Mouse (Mus musculus): ENCODE data around the gene Hbp1. TPM values are rescaled to one million over a fixed set of nuclear protein-coding genes. Genes with fewer than 3 reads are reported as not detected.

Gene Hbp1
- polyA plus RNA-seq, 1 experiment from 2014 or later: 47.3 TPM

GRCm38 (mm10) chr12:31948101-31949000, 2.0 kb downstream of the Hbp1 start:
- Histone ChIP-seq H3K27me3 (ENCODE audit: insufficient read depth, low read length) (no peaks in the 10 kb centered on the region), H3K9ac (replicated peaks) (peak overlapping the region; percentile 100), H3K4me1 (ENCODE audit: insufficient read depth) (peaks cover 17% of the 10 kb centered on the region), H3K27ac (ENCODE audit: low read depth) (peak overlapping the region; percentile 100), H3K4me3 (ENCODE audit: low read depth, low read length) (peak overlapping the region; percentile 99), H3K9me3 (ENCODE audit: low read length) (no peaks in the 10 kb centered on the region), H3K36me3 (replicated peaks; ENCODE audit: insufficient read depth, low read length) (peaks cover 7% of the 10 kb centered on the region), H3K4me2 (ENCODE audit: low read depth, low read length) (peak overlapping the region; percentile 75)
- 31% methylated on average over 7 of the region's 7 CpGs for WGBS (ENCODE audit: insufficient replicate concordance)
- ATAC-seq (no peak), DNase-seq (no peak)
- TF ChIP-seq EP300 (IDR thresholded peaks at IDR 0.05; ENCODE audit: low read depth) (no peak), CTCF (IDR thresholded peaks at IDR 0.05; ENCODE audit: low read depth) (no peak)

- H3K36me3 ChIP-seq (replicated peaks; ENCODE audit: insufficient read depth, low read length): peaks cover 15% of the 10 kb centered on the region
- TF ChIP-seq CTCF (IDR thresholded peaks at IDR 0.05; ENCODE audit: low read depth) (peak; percentile 64), EP300 (IDR thresholded peaks at IDR 0.05; ENCODE audit: low read depth) (no peak)
- H3K4me1 ChIP-seq (ENCODE audit: insufficient read depth): peaks cover 18% of the 10 kb centered on the region
- ATAC-seq (no peak), DNase-seq (peak; percentile 38)
- H3K27ac ChIP-seq (ENCODE audit: low read depth): no peak overlapping the region
- no peaks in the 10 kb centered on the region for H3K9me3 ChIP-seq (ENCODE audit: low read length)
- no peak overlapping the region; the same call in 1 of the 2 replicates for H3K4me2 ChIP-seq (ENCODE audit: low read depth, low read length)
- 83% methylated on average over 5 of the region's 5 CpGs for WGBS (ENCODE audit: insufficient replicate concordance)
- no peak overlapping the region for H3K9ac ChIP-seq (replicated peaks)
- H3K27me3 ChIP-seq (ENCODE audit: insufficient read depth, low read length): no peaks in the 10 kb centered on the region
- no peak overlapping the region for H3K4me3 ChIP-seq (ENCODE audit: low read depth, low read length)
Observed at GRCm38 (mm10) chr12:31947476-31947875, 2.9 kb downstream of the Hbp1 start.

DNA sequence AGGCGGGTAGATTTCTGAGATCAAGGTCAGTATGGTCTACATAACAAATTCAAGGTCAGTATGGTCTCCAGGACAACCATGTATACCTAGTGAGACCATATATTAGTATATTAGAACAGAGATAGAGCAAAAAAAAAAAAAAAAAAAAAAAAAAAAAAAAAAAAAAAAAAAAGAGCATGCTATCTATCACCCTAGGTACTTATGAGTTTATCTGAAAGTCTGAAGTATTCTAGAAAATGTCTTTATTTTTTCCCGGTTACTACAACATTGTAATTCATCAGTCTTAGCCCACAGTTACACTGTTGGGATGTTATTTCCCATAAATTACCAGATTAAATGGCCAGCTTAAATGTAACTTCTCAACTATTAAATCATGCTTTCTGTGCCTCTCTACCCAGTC, 5.9 kb downstream of the Hbp1 start:
- Histone ChIP-seq H3K9me3 (ENCODE audit: low read length) (no peaks in the 10 kb centered on the region), H3K9ac (replicated peaks) (no peak overlapping the region), H3K27me3 (ENCODE audit: insufficient read depth, low read length) (no peaks in the 10 kb centered on the region), H3K4me1 (ENCODE audit: insufficient read depth) (peaks cover 13% of the 10 kb centered on the region), H3K4me2 (ENCODE audit: low read depth, low read length) (no peak overlapping the region), H3K27ac (ENCODE audit: low read depth) (no peak overlapping the region), H3K4me3 (ENCODE audit: low read depth, low read length) (no peak overlapping the region), H3K36me3 (replicated peaks; ENCODE audit: insufficient read depth, low read length) (peaks cover 40% of the 10 kb centered on the region)
- no peak for ATAC-seq
- no peak for TF ChIP-seq CTCF (IDR thresholded peaks at IDR 0.05; ENCODE audit: low read depth)
- no peak for TF ChIP-seq EP300 (IDR thresholded peaks at IDR 0.05; ENCODE audit: low read depth)
- no peak for DNase-seq
- 75% methylated on average over 2 of the region's 2 CpGs for WGBS (ENCODE audit: insufficient replicate concordance)

GRCm38 (mm10) chr12:31943020-31943654, 7.2 kb downstream of the Hbp1 start:
- TF ChIP-seq EP300 (IDR thresholded peaks at IDR 0.05; ENCODE audit: low read depth): peak; percentile 79
- TF ChIP-seq CTCF (IDR thresholded peaks at IDR 0.05; ENCODE audit: low read depth): no peak
- ATAC-seq (peak; percentile 75), DNase-seq (no peak)
- Histone ChIP-seq H3K36me3 (replicated peaks; ENCODE audit: insufficient read depth, low read length) (peaks cover 53% of the 10 kb centered on the region), H3K9ac (replicated peaks) (no peak overlapping the region), H3K27ac (ENCODE audit: low read depth) (no peak overlapping the region), H3K27me3 (ENCODE audit: insufficient read depth, low read length) (no peaks in the 10 kb centered on the region), H3K4me1 (ENCODE audit: insufficient read depth) (peaks cover 13% of the 10 kb centered on the region), H3K4me2 (ENCODE audit: low read depth, low read length) (peak overlapping the region; percentile 20; the same call in 1 of the 2 replicates), H3K4me3 (ENCODE audit: low read depth, low read length) (no peak overlapping the region), H3K9me3 (ENCODE audit: low read length) (no peaks in the 10 kb centered on the region)
- WGBS (ENCODE audit: insufficient replicate concordance): 62% methylated on average over 4 of the region's 4 CpGs

DNA sequence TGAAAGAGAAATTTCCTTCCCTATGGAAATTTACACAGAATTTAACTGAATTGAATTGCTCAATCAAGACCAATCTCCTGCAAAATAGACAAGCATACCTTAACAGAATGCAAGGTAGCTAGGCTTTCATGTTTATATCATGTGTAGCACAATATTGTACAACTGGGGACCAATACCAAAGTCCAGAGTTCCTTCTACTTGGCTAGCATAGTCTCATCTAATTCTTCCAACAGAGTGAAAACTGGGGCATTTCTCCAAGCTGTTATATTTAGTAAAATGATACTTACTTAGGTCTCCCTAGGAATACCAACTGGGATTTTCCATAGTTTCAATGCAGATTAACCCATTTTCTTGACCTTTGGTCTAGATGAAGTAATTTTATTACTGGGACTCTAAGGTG, 11.3 kb downstream of the Hbp1 start:
- Histone ChIP-seq H3K27me3 (ENCODE audit: insufficient read depth, low read length) (no peaks in the 10 kb centered on the region), H3K4me2 (ENCODE audit: low read depth, low read length) (no peak overlapping the region), H3K4me1 (ENCODE audit: insufficient read depth) (peaks cover 8% of the 10 kb centered on the region), H3K9ac (replicated peaks) (no peak overlapping the region), H3K9me3 (ENCODE audit: low read length) (no peaks in the 10 kb centered on the region), H3K36me3 (replicated peaks; ENCODE audit: insufficient read depth, low read length) (peaks cover 87% of the 10 kb centered on the region), H3K27ac (ENCODE audit: low read depth) (peak overlapping the region; percentile 34; the same call in 1 of the 2 replicates), H3K4me3 (ENCODE audit: low read depth, low read length) (no peak overlapping the region)
- no peak for DNase-seq
- TF ChIP-seq CTCF (IDR thresholded peaks at IDR 0.05; ENCODE audit: low read depth) (no peak), EP300 (IDR thresholded peaks at IDR 0.05; ENCODE audit: low read depth) (no peak)
- peak; percentile 39; the same call in 1 of the 2 replicates for ATAC-seq

DNA sequence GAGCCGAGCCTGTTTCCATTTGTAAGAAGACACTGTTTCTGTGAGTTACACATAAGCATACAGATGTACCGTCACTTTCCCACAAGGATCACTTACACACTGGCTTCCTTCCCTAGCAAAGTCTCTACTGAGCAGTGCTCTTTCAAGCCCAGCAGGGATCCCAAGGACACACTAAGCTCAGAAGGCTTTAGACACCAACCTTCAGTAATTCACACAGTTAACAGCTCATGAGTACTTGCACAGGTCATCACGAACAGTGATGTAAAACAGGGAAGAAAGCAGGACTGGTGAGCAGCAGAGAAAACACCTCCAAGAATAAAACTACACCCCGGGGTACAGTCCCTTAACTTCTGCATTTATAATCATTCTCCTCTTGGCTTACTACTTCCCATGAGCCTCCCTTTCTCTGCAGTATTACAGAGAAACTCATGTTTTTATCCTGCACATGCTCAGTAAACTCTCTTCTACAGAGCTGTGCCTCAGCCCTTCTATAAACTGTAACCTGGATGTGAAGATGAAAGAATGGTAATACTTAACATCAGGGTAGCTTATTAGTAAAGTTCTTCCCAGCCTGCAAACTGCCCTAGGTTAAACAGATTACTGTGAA, 11.8 kb downstream of the Hbp1 start:
- Histone ChIP-seq H3K9ac (replicated peaks) (no peak overlapping the region), H3K36me3 (replicated peaks; ENCODE audit: insufficient read depth, low read length) (peaks cover 84% of the 10 kb centered on the region), H3K27ac (ENCODE audit: low read depth) (no peak overlapping the region), H3K4me2 (ENCODE audit: low read depth, low read length) (no peak overlapping the region), H3K4me1 (ENCODE audit: insufficient read depth) (peaks cover 3% of the 10 kb centered on the region), H3K9me3 (ENCODE audit: low read length) (no peaks in the 10 kb centered on the region), H3K27me3 (ENCODE audit: insufficient read depth, low read length) (no peaks in the 10 kb centered on the region), H3K4me3 (ENCODE audit: low read depth, low read length) (no peak overlapping the region)
- TF ChIP-seq CTCF (IDR thresholded peaks at IDR 0.05; ENCODE audit: low read depth): no peak
- no peak for TF ChIP-seq EP300 (IDR thresholded peaks at IDR 0.05; ENCODE audit: low read depth)
- DNase-seq (no peak), ATAC-seq (no peak)
- 85% methylated on average over 4 of the region's 4 CpGs for WGBS (ENCODE audit: insufficient replicate concordance)

All from liver, postnatal 0 days (tissue).